Mouse (Mus musculus): ENCODE data around the gene Pcgf5. TPM values are rescaled to one million over a fixed set of nuclear protein-coding genes. Genes with fewer than 3 reads are reported as not detected.

Pcgf5 gene
- polyA plus RNA-seq, 1 experiment from 2014 or later: 27.0 TPM

- no peaks in the 10 kb centered on the region for H3K36me3 ChIP-seq
- ATAC-seq: no peak
Measured at GRCm38 (mm10) chr19:36497744-36498143, 149.6 kb downstream of the Pcgf5 start.

DNA sequence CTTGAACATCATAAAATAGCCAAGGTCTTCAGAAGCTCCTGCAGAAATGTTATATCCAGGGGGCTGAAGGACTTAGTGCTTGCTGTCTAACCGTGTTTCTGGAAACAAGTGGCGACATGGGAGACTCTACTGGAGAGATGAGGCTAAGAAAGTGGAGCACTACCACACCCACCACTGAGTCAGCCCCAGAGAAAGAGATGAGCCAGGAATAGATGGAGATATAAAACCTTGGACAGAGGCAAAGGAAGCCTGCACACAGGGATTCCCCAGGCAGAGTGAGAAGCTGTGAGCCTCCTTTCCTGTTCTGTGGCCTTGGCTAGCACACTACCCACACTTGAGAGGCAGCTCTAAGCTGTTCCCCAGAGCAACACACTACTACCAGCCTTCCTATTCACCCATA, 156.6 kb downstream of the Pcgf5 start:
- H3K4me1 ChIP-seq (replicated peaks): no peaks in the 10 kb centered on the region
- no peak for ATAC-seq
- 92% methylated on average over 2 of the region's 2 CpGs for WGBS

More at GRCm38 (mm10) chr19:36497744-36498143, 149.6 kb downstream of the Pcgf5 start:
- 60% methylated on average over 5 of the region's 5 CpGs for WGBS
- Histone ChIP-seq H3K27ac (no peak overlapping the region), H3K9ac (no peak overlapping the region), H3K27me3 (replicated peaks) (no peaks in the 10 kb centered on the region), H3K9me3 (no peaks in the 10 kb centered on the region), H3K4me2 (replicated peaks) (no peak overlapping the region), H3K4me3 (replicated peaks) (no peak overlapping the region), H3K4me1 (replicated peaks) (no peaks in the 10 kb centered on the region)

More for the DNA sequence above, 156.6 kb downstream of the Pcgf5 start:
- Histone ChIP-seq H3K27ac (no peak overlapping the region), H3K4me2 (replicated peaks) (no peak overlapping the region), H3K36me3 (no peaks in the 10 kb centered on the region), H3K9me3 (no peaks in the 10 kb centered on the region), H3K27me3 (replicated peaks) (no peaks in the 10 kb centered on the region), H3K9ac (no peak overlapping the region), H3K4me3 (replicated peaks) (no peak overlapping the region)

Other genes starting within 250 kb of the Pcgf5 start
- gene Ankrd1, start 228.2 kb upstream of the Pcgf5 start, polyA plus RNA-seq (2015; fragmentation: Nextera tagmentation; extraction: Ambion mirVana): 0.11 and 0.18 TPM in 2 replicates
- 1.9 and 2.2 TPM in 2 replicates for gene Hectd2, start 206.3 kb downstream of the Pcgf5 start, polyA plus RNA-seq (2015; fragmentation: Nextera tagmentation; extraction: Ambion mirVana)